Mouse (Mus musculus) heart, embryonic 13.5 days (tissue): ENCODE results near the gene Golga5. TPM values are rescaled to one million over a fixed set of nuclear protein-coding genes. Genes with fewer than 3 reads are reported as not detected.

Experiments
- ATAC-seq: fragments of 200-750 bp; cut with Nextera tagmentation; 2 replicates; pipeline ENCODE4 v1.8.0; 2017; ENCODE audit warnings: moderate TSS enrichment; ENCODE audit not compliant: insufficient number of reproducible peaks, low FRiP score, low TSS enrichment; ENCODE audit errors: extremely low read depth
- H3K27ac ChIP-seq: fragments of 300-500 bp; sonication (generic); replicated peaks from 2 replicates; pipeline ENCODE4 v1.5.1; 2015; ENCODE audit warnings: moderate library complexity, mild to moderate bottlenecking, inconsistent platforms
- H3K27me3 ChIP-seq: fragments of 300-500 bp; sonication (generic); replicated peaks from 2 replicates; pipeline ENCODE4 v1.6.1; 2015; ENCODE audit warnings: mild to moderate bottlenecking, inconsistent platforms
- H3K36me3 ChIP-seq: fragments of 300-500 bp; sonication (generic); 2 replicates; pipeline ENCODE4 v1.6.1; 2015; ENCODE audit warnings: mild to moderate bottlenecking, inconsistent platforms
- H3K4me1 ChIP-seq: fragments of 300-500 bp; sonication (generic); 2 replicates; pipeline ENCODE4 v1.6.1; 2015; ENCODE audit warnings: inconsistent platforms
- H3K4me2 ChIP-seq: fragments of 300-500 bp; sonication (generic); 2 replicates; pipeline ENCODE4 v1.6.1; 2015; ENCODE audit warnings: inconsistent platforms, mild to moderate bottlenecking, moderate library complexity
- H3K4me3 ChIP-seq: fragments of 300-500 bp; sonication (generic); 2 replicates; pipeline ENCODE4 v1.5.1; 2015; ENCODE audit warnings: moderate library complexity, mild to moderate bottlenecking, inconsistent platforms
- H3K9ac ChIP-seq: fragments of 300-500 bp; sonication (generic); 2 replicates; pipeline ENCODE4 v1.6.1; 2015; ENCODE audit warnings: inconsistent platforms, mild to moderate bottlenecking, moderate library complexity
- H3K9me3 ChIP-seq: fragments of 300-500 bp; sonication (generic); 2 replicates; pipeline ENCODE4 v1.6.1; 2016; ENCODE audit warnings: inconsistent platforms
- WGBS: fragments of 180-500 bp; shearing (Covaris S2); methylation state at CpG from one replicate; pipeline ENCODE4 v1.1.7; 2015; ENCODE audit warnings: mixed read lengths; 5-methylcytosine and 5-hydroxymethylcytosine counted together
- polyA plus RNA-seq: library from polyadenylated mRNA; unstranded; fragments of >200 nt; fragmentation: Nextera tagmentation; extraction: Ambion mirVana; gene quantifications from 2 replicates; pipeline ENCODE4 v1.2.1, GENCODE M21; 2015

Gene Golga5
- polyA plus RNA-seq, 1 experiment from 2014 or later = 22.8 TPM

DNA sequence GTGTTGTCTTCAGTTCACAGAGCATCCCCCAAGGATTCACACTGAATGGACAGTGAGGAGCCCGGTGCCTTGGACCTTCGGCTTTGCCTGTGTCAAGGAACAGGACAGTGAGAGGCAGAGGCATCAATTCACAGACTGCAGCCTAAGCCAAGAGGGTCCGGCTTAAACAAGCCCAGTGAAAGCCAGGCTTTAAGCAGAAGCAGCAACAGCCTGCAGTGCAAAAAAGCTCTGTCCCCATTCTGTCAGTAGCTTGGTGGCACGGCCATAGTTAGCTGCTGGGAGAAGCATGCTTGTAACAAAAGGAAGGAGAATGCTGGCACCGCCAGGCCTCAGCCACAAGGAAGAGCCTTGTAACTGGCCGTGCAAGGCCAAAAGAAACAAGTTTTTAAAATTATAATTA, 45.2 kb downstream of the Golga5 start:
- Histone ChIP-seq H3K9ac (no peak overlapping the region), H3K4me1 (no peaks in the 10 kb centered on the region), H3K27me3 (0 out of 2 replicates have a peak, but pooled peaks cover 3% of the 10 kb centered on the region), H3K4me2 (no peak overlapping the region), H3K9me3 (no peaks in the 10 kb centered on the region), H3K36me3 (no peaks in the 10 kb centered on the region), H3K27ac (no peak overlapping the region), H3K4me3 (no peak overlapping the region)
- WGBS = 69% methylated on average over 6 of the region's 6 CpGs
- no peak for ATAC-seq

DNA sequence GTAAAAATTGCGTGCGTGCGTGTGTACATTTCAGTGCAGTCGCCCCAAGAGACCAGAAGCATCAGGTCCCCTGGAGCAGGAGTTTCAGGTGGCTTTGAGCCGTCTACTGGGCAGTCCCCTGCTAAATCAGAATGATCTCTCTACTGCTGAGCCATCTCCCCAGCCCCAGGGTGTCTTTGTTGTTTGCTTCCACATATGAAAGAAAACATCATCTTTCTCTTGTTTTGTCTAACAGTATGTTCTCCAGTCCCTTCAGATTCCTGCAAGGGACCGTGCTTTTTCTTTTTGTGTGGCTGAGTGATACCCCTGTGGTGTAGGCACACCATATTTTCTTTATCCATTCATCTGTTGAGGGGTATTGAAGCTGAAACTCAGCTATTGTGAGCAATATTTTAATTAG, 45.8 kb downstream of the Golga5 start:
- ATAC-seq = no peak
- no peaks in the 10 kb centered on the region for H3K36me3 ChIP-seq

DNA sequence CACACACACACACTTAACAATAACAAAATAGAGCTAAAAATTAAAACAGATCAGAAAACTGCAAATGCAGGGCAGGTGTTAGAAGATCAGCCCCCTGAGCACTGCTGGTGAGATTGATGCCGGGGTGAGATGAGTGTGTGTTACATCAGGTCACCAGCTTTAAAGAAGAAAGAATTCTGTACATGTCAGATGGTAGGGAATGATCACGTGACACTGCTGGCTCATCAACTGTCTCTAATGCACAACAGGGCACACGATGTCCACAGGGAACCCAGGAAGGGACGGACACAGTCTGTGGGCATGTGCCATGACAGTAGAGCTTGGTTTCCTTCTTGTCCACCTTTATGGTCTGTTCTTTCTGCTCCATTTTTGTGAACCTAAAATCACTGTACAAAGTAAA, 47.2 kb downstream of the Golga5 start:
- Histone ChIP-seq H3K27me3 (no peaks in the 10 kb centered on the region), H3K9me3 (no peaks in the 10 kb centered on the region), H3K36me3 (no peaks in the 10 kb centered on the region), H3K27ac (no peak overlapping the region), H3K4me1 (no peaks in the 10 kb centered on the region), H3K4me2 (no peak overlapping the region), H3K4me3 (no peak overlapping the region), H3K9ac (no peak overlapping the region)
- no peak for ATAC-seq
- 79% methylated on average over 4 of the region's 4 CpGs for WGBS

More for the DNA sequence above, 45.8 kb downstream of the Golga5 start:
- no peak overlapping the region for H3K4me2 ChIP-seq
- 0 out of 2 replicates have a peak, but pooled peaks cover 3% of the 10 kb centered on the region for H3K27me3 ChIP-seq
- no peaks in the 10 kb centered on the region for H3K4me1 ChIP-seq
- no peak overlapping the region for H3K4me3 ChIP-seq
- H3K9ac ChIP-seq = no peak overlapping the region
- H3K9me3 ChIP-seq = no peaks in the 10 kb centered on the region
- 83% methylated on average over 6 of the region's 6 CpGs for WGBS
- no peak overlapping the region for H3K27ac ChIP-seq

DNA sequence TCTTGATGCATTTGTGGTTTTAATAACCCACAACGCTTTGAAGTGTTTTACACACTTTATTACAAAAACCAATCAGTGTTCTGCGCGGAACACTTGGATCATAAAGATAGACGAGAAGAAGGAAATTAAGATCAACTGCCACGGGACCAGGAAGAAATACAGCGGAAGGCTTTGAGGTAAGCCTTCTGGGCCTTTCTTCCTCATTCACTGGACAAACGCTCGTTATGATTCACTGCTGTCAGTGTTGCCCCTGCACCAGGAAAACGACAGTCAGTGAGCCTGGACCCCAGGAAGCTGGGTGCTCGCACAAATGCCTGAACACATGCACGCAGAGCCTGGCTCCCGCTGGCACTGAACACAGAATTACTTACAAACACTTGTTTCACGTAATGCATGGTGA, 48.7 kb downstream of the Golga5 start:
- Histone ChIP-seq H3K4me2 (no peak overlapping the region), H3K9ac (no peak overlapping the region), H3K4me1 (peaks cover 6% of the 10 kb centered on the region; the same call in 1 of the 2 replicates), H3K36me3 (no peaks in the 10 kb centered on the region), H3K27me3 (no peaks in the 10 kb centered on the region), H3K9me3 (no peaks in the 10 kb centered on the region), H3K27ac (no peak overlapping the region), H3K4me3 (no peak overlapping the region)
- 82% methylated on average over 13 of the region's 13 CpGs for WGBS
- ATAC-seq = no peak

DNA sequence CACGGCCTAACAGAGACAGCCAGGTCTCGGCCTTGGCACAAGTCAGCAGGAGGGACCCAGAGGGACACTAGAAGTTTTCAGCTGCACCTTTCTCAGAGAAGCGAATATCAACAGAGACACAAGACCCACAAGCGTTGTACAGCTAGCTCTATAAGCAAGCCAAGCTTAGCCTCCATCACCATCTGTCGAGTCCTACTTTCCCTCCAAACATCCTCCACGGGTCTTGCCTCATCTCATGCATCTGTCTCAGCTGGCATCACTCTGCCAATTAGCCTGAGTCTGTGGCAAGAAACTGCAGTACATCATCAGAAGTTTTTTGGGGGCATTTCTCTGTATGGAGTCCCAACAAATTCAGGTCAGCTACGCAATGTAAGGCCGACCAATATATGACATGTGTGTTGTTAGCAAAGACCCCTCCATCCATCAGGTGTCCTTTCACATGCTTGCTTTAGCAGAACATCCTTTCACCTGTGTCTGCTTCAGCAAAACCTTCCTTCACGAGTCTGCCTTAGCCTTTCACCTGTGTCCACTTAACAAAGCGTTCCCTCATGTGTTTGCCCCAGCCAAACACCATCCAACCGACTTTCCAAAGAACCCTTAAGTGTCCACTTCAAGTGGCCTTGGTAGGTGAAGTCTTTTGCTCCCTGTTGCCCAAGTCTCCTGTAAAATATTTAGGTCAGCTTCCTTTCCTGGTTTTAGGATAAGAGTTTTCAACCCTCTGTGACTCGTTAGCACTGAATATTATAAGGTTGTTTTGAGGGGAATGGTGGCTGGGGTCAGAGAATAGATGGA, 51.2 kb downstream of the Golga5 start:
- no peaks in the 10 kb centered on the region for H3K27me3 ChIP-seq
- H3K9ac ChIP-seq = no peak overlapping the region
- H3K27ac ChIP-seq = no peak overlapping the region
- no peak for ATAC-seq
- no peak overlapping the region for H3K4me2 ChIP-seq
- WGBS = 79% methylated on average over 12 of the region's 12 CpGs
- peaks cover 6% of the 10 kb centered on the region; the same call in 1 of the 2 replicates for H3K4me1 ChIP-seq
- no peaks in the 10 kb centered on the region for H3K9me3 ChIP-seq
- H3K4me3 ChIP-seq = no peak overlapping the region
- H3K36me3 ChIP-seq = no peaks in the 10 kb centered on the region

DNA sequence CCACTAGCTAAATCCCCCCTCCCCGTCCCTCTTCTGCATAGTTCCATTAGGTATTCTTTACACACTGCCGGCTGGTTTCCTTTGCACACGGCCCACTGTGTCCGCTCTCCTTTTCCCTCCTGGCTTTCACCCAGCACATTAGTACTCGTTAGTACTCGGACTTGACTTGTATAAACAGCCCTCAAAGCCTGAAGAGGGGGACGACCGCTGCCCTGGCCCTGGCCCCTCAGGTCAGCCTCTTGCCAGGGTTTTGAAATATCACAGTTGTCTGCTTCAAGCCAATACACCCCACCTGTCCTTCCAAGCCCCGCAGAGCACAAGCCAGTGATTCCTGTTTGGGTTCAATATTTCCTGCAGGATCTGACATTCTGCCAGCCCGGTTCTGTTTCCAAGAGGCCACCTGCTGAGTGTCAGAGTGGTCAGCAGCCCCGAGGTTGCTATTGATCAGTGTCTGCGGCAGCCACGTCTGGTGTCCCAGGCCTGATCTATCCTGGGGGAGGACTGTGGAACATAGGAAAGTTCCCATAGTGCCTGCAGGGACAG, 52.9 kb downstream of the Golga5 start:
- Histone ChIP-seq H3K4me2 (no peak overlapping the region), H3K4me1 (peaks cover 6% of the 10 kb centered on the region; the same call in 1 of the 2 replicates), H3K9me3 (no peaks in the 10 kb centered on the region), H3K36me3 (no peaks in the 10 kb centered on the region), H3K9ac (no peak overlapping the region), H3K27ac (peak overlapping the region; percentile 24; the same call in 1 of the 2 replicates), H3K4me3 (no peak overlapping the region), H3K27me3 (peaks cover 6% of the 10 kb centered on the region; the same call in 1 of the 2 replicates)
- no peak for ATAC-seq
- 35% methylated on average over 13 of the region's 13 CpGs for WGBS

DNA sequence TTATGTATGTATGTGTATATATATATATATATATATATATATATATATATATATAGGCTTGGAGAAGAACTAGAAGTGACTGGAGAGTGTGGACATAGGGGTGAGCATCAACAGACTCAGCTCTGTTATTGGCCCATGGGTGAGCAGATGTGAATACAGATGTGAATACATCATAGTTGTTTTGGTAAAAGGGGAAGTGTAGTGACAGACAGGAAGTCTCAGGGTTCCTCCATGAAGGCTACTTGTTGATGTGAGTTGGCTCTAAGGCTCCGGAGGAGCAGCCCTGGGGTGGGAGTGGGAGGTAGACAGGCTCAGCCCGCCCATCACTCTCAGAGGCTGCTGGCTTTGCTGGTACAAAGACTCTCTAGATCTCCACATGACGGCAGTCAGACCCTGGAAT, 55.3 kb downstream of the Golga5 start:
- Histone ChIP-seq H3K9me3 (no peaks in the 10 kb centered on the region), H3K9ac (no peak overlapping the region), H3K36me3 (no peaks in the 10 kb centered on the region), H3K4me2 (no peak overlapping the region), H3K4me1 (peaks cover 6% of the 10 kb centered on the region; the same call in 1 of the 2 replicates), H3K4me3 (no peak overlapping the region), H3K27ac (no peak overlapping the region), H3K27me3 (peaks cover 11% of the 10 kb centered on the region; the same call in 1 of the 2 replicates)
- ATAC-seq = no peak
- WGBS = 46% methylated on average over 3 of the region's 3 CpGs

DNA sequence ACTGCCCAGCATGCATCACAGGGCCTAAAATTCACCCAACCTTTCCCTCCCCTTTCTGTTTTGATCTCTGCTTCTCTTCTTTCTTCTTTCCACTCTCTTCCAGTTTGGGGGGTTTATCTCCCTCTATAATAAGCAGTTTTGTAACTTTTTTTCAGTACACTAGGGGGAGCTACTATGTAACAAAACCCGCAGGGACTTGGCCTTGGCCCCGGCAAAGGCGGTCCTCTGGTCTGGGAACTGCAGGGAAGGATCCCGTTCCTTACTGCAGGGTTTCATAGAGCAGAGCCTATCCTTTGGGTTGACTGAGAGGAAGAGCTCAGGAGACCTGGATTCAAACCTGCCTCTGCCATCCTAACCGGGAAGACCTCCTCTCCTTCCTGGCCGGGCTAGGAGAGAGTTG, 55.8 kb downstream of the Golga5 start:
- peaks cover 11% of the 10 kb centered on the region; the same call in 1 of the 2 replicates for H3K27me3 ChIP-seq
- H3K4me2 ChIP-seq = no peak overlapping the region
- H3K9me3 ChIP-seq = no peaks in the 10 kb centered on the region
- peaks cover 6% of the 10 kb centered on the region; the same call in 1 of the 2 replicates for H3K4me1 ChIP-seq
- WGBS = 14% methylated on average over 6 of the region's 6 CpGs
- H3K9ac ChIP-seq = no peak overlapping the region
- no peaks in the 10 kb centered on the region for H3K36me3 ChIP-seq
- no peak for ATAC-seq
- no peak overlapping the region for H3K4me3 ChIP-seq
- H3K27ac ChIP-seq = no peak overlapping the region

DNA sequence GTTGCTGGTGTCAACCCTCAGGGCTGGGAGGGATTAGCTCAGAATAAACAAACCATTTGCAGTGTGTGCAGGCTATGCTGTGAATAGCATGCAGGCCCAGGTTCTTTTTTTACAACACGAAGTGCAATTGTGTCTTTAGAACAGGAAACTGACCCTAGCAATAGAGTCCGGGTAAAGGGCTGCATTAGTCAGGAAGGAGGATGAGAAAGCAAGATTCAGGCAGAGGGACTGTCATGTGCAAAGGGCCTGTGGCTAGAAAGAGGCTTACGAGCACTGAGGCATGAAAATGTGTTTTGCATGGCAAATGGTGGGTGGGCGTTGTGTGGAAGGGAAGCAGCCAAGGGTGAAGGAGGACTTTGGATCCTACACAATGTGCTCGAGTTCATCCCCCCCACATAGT, 59.1 kb downstream of the Golga5 start:
- Histone ChIP-seq H3K4me3 (no peak overlapping the region), H3K4me2 (no peak overlapping the region), H3K4me1 (no peaks in the 10 kb centered on the region), H3K9me3 (no peaks in the 10 kb centered on the region), H3K36me3 (no peaks in the 10 kb centered on the region), H3K27me3 (peaks cover 11% of the 10 kb centered on the region; the same call in 1 of the 2 replicates), H3K27ac (no peak overlapping the region), H3K9ac (no peak overlapping the region)
- 64% methylated on average over 5 of the region's 5 CpGs for WGBS
- ATAC-seq = no peak

DNA sequence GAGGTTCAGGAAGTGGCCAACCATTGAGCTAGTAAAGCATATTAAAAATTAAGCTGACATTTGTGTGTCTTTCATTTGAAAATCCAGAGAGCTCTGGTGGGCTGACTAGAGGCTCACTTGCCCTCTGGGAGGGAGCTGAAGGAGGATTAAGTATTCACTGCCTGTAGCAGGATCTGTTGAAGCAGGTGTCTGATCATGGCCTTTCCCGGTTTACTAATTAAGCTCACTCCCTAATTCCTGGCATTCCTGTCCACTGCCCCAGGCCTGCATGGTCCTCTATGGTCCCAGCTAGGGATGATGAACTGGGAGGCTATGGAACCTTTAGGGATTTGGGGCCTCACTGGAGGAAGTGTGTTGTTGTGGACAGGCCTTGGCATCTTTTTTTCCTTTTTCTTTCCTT, 66.9 kb downstream of the Golga5 start:
- H3K36me3 ChIP-seq = no peaks in the 10 kb centered on the region
- H3K4me3 ChIP-seq = no peak overlapping the region
- H3K9me3 ChIP-seq = no peaks in the 10 kb centered on the region
- WGBS = 61% methylated on average over 1 of the region's 1 CpGs
- H3K27me3 ChIP-seq = peaks cover 9% of the 10 kb centered on the region; the same call in 1 of the 2 replicates
- H3K27ac ChIP-seq = no peak overlapping the region
- no peak overlapping the region for H3K9ac ChIP-seq
- ATAC-seq = no peak
- no peaks in the 10 kb centered on the region for H3K4me1 ChIP-seq
- H3K4me2 ChIP-seq = no peak overlapping the region

DNA sequence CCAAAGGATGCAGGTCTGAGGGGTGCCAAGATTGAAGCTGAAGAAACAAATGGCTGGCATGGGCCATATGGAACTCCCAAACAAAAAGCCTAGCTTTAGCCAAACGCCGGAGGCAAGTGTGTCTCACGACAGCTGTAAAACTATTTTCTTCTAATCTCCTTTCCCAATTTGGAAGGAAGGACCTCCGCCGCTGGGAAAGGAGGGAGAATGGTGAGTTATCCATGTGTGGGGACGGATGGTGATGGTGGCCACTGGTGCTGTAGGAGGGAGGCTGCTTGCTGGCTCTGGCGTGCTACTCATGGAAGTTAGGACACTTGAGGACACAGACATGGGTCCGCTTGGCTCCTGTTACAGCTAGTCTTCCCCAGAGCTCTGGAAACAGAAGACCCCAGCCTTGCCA, 71.3 kb downstream of the Golga5 start:
- H3K9me3 ChIP-seq = no peaks in the 10 kb centered on the region
- no peak overlapping the region for H3K4me3 ChIP-seq
- H3K9ac ChIP-seq = no peak overlapping the region
- H3K4me1 ChIP-seq = no peaks in the 10 kb centered on the region
- H3K27ac ChIP-seq = no peak overlapping the region
- no peak for ATAC-seq
- no peaks in the 10 kb centered on the region for H3K36me3 ChIP-seq
- 51% methylated on average over 8 of the region's 8 CpGs for WGBS
- H3K4me2 ChIP-seq = no peak overlapping the region
- peaks cover 9% of the 10 kb centered on the region; the same call in 1 of the 2 replicates for H3K27me3 ChIP-seq
